Mouse (Mus musculus) ES-CJ7 (cell line): ENCODE measurements around the gene Hectd2.

Experiments used
- DNase-seq: peaks from one replicate; pipeline ENCODE4 v3.0.0; 2011; ENCODE audit warnings: low read depth, low spot score

The Hectd2 gene

DNA sequence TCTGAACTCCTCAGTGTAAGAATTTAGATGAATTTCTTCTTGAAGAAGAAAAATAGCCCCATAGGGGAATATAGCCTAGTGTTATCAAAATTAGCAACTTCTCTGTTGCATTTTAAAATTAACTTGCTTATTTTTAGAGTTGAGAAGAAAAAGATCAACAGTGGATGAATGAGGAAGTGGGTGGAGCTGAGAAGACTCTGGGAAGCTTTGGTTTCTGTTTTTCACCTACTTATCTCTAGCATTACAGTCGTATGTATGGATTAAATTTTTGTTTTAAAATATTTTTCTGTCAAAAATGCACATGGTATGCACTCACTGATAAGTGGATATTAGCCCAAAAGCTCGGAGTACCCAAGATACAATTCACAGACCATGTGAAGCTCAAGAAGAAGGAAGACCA, 6.7 kb downstream of the Hectd2 start:
- no peak for DNase-seq

DNA sequence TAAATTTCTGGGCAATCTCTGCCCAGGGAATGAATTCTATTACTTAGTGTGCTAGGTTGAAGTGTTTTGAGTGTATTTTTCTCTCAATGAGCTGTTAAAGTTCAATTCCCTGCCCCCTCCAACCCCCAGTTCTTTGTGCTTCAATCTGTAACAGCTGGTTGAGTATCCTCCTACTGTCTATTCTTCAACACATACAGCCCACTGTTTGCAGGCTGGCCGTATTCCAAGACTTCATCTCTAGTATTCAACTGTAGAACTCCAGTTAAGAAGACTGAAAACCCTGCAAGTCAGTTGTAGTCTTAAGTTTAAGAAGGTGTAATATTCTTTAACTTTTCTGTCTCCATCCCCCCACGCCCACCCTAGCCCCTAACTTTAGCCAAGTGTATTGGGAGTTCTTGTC, 10.0 kb downstream of the Hectd2 start:
- DNase-seq = no peak

DNA sequence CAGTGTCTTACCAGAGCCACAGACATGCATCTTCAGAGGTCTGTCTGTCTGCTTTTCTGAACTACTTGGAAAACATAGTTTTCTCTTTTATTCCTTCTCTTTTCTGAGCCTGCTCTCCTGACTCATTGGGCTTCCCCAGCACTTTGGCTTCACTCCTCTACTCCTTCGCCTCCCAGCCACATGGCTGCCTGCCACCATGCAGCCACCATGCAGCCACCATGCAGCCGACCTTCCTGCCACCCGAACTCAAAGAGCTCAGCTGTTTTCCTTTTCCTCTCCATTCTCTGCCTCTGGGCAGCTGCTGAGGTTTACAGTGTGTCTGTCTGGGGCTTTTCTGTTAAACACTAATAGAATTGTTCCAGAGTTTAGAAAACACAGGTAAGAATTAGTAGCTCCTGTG, 19.5 kb downstream of the Hectd2 start:
- no peak for DNase-seq

DNA sequence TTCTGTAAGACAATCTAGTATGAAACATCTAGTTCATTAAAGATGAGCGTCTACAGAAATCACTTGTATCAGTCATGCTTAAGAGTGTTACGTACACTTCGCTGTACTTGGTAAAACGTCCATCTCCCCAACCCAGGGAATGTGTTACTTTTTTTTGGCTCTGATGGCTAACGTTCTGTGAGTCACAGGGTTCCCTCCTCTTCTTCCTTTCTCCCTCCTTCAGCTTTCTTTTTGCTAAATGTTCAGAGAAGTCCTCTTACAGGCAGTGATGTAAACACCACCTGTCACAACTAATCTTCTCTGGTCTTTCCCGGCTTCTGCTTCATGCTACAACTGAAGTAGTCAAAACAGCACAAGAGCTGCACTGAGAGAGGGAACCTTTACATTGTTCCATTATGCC, 20.7 kb downstream of the Hectd2 start:
- no peak for DNase-seq

DNA sequence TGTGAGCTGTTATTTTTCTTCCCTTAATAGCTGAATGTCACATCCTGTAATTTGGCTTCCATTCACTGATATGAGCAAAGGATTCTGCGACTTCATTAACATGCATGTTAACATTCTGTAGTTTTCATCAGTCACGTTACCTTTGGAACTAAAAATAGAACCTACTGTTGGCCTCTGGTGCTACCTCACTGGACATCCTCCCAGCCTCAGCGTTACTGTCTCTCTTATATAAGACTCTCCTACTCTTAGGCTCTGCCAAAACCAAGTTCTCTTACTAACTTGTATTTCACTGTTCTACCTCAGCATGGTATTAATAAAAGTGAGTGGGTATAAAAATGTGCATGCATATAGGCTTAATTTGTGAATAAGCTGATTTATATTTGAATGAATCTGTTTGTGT, 26.4 kb downstream of the Hectd2 start:
- DNase-seq = no peak

DNA sequence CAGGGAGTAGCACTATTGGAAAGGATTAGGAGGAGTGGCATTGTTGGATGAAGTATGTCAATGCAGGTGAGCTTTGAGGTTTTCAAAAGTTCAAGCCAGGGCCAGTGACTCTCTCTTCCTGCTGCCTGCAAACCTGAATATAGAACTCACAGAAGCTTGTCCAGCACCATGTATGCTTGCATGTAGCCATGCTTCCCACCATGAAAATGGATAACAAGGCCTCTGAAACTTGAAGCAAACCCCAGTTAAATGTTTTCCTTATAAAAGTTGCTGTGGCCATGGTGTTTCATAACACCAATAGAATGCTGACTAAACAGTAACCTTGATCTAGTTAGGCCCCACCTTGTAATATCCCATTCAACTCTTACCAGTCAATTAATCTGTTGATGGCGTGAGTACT, 27.7 kb downstream of the Hectd2 start:
- DNase-seq = no peak

DNA sequence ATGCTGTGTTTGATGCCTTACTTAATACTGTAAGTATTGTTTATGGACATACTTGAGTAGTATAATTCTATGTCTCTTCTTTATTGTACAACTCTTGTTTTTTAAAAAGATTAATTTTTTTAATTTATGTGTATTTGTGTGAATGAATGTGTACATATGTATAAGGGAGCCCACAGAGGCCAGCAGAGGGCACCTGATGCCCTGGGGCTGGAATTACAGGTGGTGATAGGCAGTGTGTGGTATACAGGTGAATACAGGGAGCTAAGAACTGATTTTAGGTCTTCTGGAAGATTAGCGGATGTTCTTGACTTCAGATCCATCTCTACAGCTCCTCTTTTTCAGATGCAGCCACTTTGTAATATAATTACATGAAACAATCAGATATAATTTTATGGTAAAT, 31.1 kb downstream of the Hectd2 start:
- DNase-seq = no peak

DNA sequence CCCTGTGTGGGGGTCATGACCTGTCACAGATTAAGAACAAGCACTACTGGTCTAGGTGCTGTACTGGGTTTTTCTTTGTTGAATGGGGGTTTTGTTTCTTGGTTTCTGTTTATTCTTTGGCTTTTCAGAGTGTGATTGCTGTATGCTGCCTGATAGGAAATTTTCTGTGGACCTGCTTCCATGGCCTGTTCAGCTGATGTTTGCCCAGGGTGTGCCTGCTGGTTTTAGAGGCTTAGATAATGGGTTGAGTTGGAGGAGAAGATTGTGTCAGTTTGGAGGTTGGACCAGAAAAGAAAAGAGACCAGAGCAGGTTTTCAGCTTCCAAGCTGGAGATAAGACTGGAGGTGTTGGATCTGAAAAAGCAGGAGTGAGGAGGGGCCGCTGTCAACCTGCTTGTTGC, 40.0 kb downstream of the Hectd2 start:
- DNase-seq = no peak

DNA sequence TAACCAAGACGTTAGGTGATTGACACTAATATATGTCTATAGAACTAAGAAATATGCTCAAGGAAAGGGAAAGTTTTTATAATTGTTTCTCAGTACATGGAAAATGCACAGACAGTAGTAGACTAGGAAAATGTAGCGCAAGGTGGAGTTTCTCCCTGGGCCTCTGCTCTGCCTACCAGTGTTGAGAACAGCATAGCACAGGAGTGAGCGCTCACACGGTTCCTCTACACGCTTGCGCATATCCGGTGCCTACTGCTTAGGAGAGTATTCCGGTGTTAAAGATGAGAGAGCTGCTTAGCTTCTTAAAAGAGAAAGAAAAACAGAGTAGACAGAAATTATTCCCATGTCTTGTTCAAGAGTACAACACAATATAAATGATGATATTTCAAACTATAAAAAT, 47.4 kb downstream of the Hectd2 start:
- no peak for DNase-seq

DNA sequence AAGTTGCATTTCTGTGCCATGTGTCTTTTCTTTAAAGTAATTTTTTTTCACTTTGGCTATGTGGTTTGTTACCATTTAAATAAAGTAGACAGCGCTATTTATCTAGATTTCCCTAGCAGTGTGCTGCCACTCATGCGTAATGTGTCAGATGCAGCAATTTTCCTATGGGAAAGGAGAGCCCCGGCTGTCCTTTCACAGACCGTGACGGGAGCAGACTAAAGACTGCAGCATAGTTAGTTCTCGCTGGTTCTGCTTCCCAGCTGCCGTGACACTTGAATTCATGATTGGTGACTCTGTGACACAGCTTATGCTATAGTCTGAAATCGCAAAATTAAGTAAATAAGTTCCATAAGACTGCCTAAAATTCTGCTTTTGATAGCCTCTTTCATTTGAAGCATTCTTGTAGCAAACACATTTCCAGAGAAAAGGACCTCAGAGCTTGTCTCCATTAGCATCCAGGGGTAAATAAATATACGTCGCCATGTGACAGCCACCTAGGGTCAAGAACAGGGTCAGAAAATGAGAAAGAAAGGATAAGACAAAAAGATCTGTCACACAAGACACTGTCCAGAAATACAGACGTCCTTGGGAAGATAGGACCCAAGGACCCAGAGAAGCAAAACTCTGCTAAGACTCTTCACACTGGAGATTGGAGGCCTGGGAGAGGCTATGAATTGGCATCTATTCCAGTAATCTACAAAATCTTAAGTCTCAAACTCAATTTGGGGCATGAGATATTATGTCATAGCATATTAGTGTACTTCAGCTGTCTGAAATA, 48.3 kb downstream of the Hectd2 start:
- no peak for DNase-seq

DNA sequence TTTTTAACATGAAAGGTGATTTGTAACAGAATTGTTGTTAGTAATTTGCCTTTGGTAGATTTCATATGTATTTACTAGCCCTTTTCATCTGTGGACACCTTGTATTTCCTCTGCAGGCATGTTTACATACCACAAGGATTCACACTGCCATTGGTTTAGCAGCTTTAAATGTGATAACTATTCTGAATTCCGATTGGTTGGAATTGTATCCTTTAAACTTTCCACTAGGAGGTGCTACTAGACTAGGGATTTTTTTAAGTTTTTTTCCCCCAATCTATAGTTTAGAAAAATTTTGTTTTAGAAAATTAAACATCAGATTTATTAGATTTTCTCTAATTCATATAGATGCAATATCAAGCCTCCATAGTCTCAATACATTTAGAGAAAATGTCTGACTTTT, 51.8 kb downstream of the Hectd2 start:
- no peak for DNase-seq

DNA sequence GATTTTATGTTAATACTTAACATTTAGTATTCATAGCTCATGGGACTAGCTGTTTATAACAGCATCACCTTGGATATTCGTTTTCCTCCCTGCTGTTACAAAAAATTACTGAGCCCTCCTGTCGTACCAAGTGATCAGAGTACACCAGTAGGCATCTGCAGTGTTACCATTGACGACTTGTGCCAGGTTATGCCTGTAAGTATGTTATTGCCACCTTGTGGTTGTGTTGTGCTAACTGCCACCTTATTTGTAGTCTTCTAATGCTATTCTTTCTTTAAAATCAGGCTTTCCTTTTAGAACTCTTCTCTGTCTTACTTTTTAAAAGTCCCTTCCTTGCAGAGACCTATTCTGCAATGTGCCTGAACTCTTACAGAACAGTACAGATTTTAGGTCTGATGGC, 54.8 kb downstream of the Hectd2 start:
- DNase-seq = peak; percentile 9

DNA sequence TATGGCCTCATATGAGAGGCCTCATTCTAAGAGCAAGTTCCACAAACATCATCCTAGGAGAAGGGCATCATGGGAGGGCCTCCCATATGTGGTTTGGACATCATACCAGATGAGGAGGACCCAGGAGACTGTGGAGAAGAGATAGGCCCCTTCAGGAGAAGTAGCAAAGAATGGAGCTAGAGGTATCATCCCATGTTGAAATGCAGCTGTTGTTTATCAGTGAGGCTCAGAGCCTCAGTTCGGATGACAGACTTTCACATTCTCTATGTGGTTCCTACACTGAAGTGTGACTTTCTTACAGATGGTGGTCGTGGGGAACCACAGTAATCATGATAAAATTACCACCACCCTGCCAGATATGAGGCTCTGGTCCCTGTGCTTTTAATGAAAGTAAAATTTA, 55.9 kb downstream of the Hectd2 start:
- no peak for DNase-seq

DNA sequence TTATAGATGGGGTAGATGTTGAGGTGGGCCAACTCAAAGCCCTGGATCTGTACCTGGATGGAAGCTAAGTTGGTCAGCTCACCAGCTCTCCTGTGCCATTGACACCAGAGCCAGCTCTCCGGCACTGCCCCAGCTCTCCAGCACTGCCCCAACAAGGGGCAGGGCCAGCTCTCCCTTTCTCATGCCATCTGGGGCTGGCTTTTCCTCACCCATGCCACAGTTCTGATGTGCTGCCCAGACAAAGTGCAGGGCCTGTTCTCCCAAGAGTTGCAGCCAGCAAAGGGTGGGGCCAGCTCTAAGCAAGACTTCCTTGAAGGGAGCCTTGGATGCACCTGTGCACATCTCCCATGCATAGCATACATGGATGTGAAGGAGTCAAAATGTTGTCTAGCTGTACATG, 71.5 kb downstream of the Hectd2 start:
- no peak for DNase-seq

DNA sequence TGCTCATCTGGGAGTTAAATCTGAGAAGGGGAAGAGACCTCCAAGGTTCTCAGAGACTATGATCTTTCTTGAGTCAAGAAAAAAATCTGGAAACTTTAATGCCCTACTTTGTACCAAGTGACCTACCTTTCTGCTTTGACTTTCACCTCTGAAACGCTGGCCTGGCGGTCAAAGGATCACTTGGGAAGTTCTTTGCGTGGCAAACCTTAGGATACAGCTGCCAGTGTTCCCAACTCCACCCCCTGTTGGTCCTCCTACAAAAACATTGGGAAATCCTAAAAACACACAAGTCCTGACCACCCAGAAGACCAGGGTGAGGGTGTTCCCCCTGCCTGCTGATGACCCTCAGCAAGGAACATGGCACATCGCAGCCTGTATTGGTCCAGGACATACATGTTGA, 72.4 kb downstream of the Hectd2 start:
- no peak for DNase-seq

DNA sequence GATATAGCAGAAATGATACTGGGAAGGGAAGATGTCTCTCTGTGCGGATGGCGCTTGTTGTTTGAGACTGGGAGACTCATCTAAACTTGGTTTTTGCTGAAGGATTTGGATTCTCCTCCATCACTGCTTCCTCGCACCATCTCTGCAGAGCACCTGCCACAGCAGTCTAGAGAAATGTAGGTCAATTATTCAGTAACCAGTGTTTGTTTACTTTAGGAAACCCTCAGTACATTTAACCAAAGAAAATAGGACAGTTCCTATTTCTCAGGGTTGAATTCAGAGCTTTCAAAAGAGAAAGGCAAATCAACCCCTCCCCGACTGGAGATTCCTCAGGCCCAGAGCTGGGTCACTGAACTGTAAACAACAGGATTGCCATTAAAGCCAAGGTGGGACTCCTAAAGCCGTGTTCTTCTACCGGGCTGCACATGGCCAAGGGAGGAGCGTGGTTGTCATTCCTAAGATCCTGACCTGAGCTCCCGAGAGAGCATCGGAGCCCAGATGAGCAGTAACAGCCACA, 75.0 kb downstream of the Hectd2 start:
- DNase-seq = no peak

DNA sequence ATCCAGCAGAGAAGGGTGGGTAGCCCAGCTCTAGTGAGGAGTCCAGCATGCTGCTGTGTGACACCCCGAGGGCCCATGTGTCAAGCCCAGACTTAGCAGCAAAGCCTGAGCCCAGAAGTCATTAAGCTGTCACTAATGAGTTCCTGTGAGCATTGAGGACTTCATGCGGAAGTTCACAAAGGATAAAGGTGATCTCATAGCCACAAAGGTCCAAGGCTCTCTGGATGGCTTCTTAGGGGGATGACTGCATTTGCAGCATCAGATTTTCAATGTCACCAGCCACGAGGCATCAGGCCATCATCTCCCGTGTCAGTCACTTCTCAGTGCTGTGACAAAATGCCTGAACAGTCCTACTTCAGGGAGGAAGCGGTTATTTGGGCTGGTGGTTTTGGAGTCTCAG, 75.9 kb downstream of the Hectd2 start:
- DNase-seq = no peak

DNA sequence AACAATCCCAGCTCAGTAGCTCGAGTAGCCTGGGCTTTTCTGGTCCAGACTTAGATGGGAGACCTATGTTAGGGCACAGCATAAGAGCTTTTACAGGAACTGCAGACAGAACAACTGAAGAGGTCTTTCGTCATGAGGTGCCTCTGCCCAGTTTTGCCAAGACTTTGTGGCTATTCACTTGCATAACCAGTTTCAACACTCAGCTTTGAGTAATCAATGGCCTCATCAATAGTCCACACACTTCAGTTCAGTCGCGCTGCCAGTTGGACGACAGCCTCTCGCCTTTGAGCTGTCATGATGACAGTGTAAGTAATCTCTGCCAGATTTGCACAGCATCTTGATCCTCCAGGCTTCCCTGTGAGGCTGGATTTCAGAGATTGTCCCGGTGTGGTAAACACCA, 80.3 kb downstream of the Hectd2 start:
- DNase-seq = no peak

DNA sequence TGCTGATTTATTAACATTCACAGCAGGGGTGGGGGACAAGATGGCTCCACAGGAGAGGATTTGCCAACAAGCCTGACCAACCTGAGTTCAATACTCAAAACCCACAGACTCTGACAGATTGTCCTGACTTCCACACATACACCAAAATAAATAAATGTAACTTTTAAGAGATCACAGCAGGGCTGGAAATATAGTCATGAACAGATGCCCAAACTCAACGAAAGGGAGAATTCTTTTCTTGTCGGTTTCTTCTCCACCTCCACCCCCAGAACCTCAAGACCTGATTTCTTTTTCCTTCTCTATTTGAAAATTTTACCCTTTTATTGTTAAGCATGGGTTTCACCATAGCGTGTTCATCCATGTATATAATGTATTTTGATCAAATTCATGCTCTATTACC, 82.8 kb downstream of the Hectd2 start:
- DNase-seq = no peak

DNA sequence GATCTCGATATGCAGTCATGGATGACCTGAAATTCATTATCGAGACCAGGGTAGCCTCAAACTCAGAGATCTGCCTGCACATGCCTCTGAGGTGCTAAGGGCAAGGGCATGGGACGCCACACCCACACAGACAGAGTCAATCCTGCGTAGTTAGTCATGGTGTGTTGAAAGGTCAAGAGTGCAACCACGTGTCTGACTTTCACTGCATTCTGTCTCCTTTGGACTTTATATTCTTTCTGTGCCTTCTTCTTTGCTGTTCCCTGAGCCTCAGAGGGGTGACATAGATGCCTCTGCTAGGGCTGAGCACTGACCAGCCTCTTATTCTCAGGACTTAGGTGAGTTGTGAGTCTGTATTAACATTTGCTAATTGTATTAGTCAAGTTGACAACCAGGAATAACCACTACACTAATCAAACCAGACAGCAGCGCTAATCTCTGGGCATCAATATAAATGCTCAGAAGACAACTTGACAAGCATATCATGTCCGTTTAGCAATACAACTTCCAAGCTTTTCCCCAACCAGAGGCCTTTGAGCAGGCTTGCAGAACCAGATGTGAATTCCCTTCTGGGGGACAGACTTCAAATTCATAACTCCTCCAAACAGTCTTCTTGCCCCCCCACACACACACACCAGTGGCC, 83.6 kb downstream of the Hectd2 start:
- DNase-seq = no peak

DNA sequence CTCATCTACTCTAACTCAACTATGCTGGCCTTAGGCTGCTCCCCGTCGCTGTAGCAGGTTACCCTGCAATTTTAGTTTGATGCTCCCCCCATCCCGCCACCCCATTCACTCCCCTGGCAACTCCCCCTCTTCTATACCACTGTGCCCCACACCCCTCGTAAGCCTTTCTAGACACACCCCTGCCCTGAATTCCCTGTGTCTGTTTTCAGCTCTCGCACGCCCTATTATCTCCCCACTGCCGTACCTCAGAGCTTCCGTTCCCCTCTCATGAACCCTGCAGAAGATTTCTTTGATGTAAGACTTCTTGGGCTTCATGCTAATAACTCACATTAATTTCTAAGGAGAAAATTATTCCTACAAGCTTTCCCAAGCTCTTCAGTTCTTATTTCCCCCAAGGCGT, 84.6 kb downstream of the Hectd2 start:
- DNase-seq = no peak

DNA sequence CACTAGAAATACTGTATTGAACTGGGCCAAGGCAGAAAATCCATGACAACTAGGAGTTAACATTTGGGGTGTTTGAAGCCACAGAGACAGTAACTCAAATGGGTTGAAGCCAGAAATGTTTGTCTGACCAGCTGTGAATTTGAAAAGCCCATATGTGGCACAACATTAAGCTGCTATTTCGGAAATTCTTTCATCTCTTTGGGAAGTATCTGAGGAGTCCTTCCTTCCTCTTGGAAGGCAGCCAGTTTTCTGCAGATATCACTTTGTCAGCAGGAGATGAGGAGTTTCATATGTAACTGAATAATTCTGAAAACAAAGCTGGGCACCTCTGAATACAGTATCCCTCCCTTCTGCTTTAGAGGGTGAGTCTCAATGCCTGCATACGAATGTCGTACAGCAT, 86.7 kb downstream of the Hectd2 start:
- DNase-seq = no peak

DNA sequence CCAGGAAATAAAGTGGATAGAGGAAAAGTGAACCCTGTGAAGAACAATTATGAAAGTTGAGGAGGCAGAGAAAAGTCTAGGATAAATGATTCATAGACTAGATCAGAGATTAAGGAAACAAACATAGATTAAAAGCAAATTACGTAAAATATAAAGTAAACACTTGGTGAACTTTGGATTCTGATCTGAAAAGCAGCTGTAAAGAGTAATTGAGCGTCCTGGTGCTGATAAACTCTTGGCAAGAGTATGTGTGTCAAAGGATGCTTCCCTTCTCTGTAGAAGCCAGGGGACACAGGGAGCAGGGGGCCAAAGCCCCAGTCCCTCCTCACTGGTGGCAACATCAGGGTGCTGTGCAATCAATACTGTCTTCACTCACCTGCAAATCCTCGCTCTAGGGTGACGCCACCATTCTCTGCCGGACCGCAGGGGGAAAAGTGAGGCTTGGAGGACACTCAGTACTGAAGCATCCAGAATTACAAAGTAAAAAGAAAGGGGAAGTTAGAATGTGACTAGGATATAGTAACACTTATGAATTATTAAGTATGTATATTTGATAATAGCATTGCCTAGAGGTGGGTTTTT, 91.0 kb downstream of the Hectd2 start:
- no peak for DNase-seq
